Mouse (Mus musculus) inflammation-experienced regulatory T-cells, adult 6 months (primary cell): ENCODE results near the gene Fabp3. TPM values are rescaled to one million over a fixed set of nuclear protein-coding genes. Genes with fewer than 3 reads are reported as not detected.
A peak's percentile ranks its signal among the peaks of the same experiment; 100 is the strongest.

Experiments used
- ATAC-seq: one replicate; pipeline ENCODE4 v1.8.0; 2017
- polyA plus RNA-seq, 3 experiments: library from polyadenylated mRNA; unstranded; fragments of 100-300 nt; shearing (Covaris generic); gene quantifications; one replicate each; pipeline ENCODE4 v1.2.1; 2017

The Fabp3 gene
- polyA plus RNA-seq, 3 experiments from 2014 or later = 1.6 TPM; not detected in 2

GRCm38 (mm10) chr4:130295047-130295745 lies 13.2 kb upstream of the Fabp3 start:
- no peak for ATAC-seq

DNA sequence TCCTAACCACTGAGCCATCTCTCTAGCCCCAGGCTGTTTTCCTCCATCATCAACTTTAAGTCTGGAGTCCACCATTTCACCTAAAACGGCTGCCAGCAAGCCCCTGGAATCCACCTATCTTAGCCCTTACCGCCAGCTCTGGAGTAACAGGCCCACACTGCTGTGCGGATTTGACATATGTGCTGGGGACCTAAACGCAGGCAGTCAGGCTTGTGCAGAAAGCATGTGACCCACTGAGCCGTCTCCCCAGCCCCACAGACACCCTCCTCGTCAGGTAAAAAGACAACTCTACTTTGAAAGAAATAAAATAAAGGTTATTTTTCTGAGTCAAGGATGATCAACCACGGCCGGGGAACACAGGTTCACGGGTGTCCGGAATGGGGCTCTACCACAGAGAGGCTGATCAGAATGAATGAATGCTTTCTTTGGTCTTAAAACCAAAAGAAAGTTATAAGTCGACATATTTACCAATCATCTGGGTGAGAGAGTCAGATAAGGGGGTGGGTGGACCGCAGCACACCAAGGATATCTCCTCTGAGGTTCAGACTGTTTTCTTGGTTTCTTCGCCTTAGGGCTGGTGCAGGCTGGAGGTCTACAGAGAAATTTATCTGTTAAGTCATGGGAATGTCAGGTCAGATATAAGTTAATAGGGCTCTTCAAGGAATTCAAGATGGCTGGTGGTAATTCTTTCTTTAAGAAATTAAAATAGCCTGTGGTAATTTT lies 12.0 kb upstream of the Fabp3 start:
- ATAC-seq = no peak

- ATAC-seq = no peak
Measured at GRCm38 (mm10) chr4:130297123-130297529, 11.3 kb upstream of the Fabp3 start.

DNA sequence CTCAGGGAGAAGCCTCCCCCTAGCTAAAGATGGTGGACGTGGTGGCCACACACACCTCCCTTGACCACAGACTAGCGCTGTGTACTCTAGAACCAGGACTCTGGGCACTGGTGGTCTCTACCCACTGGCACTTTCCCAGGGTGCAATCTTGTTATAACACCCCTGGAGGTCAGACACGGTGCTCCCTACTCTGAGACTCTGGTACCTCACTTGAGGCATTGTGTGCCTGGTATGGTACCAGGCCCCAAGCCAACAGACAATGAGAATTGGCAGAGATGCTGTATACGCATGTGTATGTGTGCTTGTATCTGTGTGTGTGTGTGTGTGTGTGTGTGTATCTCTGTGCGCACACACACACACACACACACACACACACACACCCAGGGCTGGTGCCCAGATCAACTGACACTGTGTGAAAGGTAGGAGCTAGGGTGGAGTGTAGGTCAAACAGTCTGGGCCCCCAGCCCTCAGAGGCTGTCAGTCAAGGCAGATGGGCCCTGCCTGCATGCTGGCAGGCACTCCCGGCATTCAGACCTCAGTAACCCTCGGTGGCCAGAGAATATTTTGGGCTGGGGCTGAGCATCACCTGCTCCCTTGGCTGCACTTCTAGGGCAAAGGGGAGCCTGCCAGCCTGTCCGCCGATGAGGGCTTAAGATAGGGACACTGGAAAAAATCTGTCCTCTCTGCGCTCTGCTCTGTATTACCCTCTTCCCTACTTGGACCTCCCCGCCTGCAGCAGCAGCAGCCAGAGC lies 9.3 kb upstream of the Fabp3 start:
- no peak for ATAC-seq

GRCm38 (mm10) chr4:130299629-130300018 lies 8.8 kb upstream of the Fabp3 start:
- no peak for ATAC-seq

DNA sequence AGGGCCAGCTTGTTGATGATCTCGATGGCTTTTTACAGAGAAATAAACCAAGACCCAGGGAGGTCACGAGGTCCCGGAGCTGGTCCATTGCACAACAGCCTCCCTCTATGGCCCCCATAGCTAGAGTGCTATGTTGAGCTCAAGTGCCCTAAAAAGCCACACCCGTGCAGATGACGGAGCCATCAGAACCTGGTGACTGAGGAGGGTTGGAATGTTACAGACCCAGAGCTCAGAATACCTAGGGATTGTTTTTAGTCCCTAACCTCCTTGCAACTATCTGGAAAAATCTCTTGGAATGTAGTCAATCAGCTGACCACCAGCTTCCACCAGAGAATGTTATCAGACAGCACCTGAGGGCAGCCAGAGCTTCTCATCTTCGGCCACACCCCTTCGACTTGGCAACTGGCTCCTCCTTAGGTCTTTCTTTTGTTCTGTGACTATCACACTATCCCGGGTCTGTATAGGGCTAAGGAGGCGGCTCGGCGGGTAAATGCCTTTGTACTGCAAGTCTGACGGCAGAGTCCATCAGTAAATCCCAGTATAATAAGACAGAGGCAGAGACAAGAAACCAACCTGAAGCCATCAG lies 6.0 kb upstream of the Fabp3 start:
- ATAC-seq = no peak

GRCm38 (mm10) chr4:130304746-130305145 lies 3.6 kb upstream of the Fabp3 start:
- ATAC-seq = no peak

DNA sequence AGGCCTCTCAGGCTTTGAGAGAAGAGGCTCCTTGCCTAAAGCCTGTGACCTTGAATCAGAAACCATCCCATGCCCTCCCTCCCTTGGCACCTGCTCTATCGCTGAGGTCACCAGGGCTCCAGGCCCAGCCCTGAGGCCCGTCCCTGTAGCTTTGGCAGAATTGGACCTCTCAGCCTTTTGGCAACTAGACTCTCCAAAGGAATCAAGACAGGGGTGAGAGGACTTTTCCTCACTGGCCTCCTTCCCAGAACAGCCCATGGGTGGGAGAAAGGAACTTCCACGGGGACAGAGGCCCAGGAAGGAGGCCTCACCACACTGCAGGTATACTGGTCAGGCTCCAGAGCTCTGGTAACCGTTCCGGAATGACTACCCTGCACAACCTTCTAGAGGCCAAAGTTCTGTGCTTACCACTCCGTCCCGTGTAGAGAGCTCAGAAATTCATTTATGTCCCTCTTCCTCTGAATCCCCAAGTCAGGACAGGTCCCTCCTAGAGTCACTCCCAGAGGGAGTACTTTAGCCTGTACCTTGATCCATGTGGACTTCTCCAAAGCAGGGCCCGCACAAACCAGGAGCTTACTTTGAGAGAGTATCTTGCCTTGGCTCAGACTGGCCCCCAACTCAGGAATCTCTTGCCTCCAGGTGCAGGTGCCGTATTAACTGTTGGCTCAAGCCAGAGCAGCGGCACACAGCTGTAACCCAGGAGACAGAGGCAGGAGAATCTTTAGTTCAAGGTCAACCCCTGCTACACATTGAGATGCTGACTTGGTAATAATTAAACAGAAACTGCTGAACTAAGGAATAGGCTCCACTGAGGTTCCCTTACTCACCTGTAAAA lies 1.4 kb upstream of the Fabp3 start:
- ATAC-seq = no peak

DNA sequence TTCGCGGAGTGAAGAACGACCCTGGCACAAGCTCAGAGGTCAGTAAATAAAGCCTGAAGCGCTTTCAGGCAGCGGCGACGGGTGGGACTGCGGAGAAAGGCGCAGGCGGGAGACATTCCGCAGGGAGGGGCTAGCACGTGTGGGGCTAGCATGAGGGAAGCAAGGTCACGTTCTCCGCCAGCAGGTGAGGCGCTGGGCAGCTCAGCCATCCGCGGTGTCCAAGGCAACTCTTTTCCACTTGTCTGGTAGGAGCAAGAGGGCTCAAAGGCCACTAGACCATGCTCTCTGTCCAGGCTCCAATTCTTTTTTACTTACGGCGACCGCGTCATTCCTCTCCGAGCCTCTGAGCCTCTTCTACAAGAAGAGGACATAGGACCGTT lies 554 bp upstream of the Fabp3 start:
- no peak for ATAC-seq

GRCm38 (mm10) chr4:130309254-130309653 lies 859 bp downstream of the Fabp3 start:
- ATAC-seq = no peak

DNA sequence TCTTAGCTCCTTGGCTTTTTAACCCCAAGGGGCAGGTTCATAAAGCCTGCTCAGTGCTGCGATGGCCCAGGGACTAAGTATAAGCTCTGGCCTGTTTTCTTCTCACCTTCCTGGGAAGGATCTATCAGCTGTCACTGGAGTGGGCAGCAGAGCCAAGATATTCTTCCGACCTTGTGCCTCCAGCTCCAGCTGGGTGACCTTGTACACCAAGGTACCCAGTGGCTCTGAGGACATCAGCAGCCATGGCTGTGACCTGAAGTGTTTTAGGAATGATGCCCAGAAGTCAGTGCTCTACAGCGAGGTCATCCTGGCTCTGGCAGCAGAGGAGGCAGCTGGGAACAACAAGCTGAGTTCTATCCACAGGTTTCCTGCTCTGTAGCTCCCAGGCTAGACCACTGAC lies 4.1 kb downstream of the Fabp3 start:
- ATAC-seq = no peak

- ATAC-seq = no peak
Measured at GRCm38 (mm10) chr4:130313552-130313951, 5.2 kb downstream of the Fabp3 start.

DNA sequence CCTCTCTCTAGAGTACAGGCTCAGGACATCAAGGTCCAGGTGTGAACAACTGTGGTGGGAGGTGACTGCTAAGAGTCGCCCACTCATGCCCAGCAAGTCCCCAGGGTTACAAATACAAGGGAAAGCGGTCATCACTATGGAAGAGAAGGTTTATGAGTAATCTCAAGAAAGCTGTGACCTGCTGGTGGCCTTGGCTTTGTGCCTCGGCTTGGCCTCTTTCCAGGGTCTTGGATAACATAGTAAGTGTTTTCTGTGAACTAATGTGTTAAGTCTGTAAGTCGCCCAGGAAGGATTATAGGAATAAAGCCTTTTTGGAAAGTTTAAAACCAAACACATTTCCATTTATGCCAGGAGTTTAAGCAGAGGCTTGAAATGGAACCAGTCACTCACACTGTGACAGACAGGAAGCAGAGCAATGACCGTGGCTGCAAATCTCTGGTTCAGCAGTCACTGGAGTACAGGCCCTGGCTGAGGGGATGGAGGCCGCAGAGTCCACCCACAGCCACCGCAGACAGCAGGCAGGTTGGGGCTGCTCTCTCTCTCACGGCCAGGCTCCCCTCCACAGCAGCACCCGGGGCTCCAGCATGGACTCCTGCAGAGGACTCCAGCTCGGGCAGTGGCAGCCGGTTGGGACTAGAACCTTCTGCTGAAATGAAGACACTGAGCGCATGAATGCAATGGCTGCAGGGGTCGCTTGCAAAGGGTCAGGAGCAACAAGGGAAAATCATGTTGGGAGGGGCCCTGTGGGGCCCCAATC lies 7.6 kb downstream of the Fabp3 start:
- ATAC-seq = no peak

GRCm38 (mm10) chr4:130316691-130317090 lies 8.3 kb downstream of the Fabp3 start:
- peak; percentile 48 for ATAC-seq

DNA sequence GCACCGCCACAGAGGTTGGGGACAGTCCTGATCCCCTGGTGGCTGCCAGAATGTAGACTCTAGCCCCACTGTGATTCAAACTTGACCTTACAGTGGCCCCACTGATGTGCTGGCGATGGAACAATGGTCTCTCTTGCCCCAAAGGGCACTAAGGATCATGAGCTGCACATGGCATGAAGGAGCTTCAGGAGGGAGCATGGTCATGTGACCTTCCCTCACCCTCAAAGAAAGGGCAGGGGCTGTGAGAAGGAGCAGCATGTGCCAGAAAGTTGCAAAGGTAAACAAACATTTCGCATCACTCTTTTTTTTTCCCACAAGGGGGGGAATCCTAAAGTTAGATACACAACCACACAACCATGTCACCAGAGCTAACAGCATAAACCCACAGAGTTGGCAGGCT lies 9.7 kb downstream of the Fabp3 start:
- no peak for ATAC-seq

GRCm38 (mm10) chr4:130319564-130319963 lies 11.2 kb downstream of the Fabp3 start:
- no peak for ATAC-seq

- ATAC-seq = no peak
Measured at GRCm38 (mm10) chr4:130321640-130322039, 13.2 kb downstream of the Fabp3 start.

GRCm38 (mm10) chr4:130322567-130322966 lies 14.2 kb downstream of the Fabp3 start:
- no peak for ATAC-seq

GRCm38 (mm10) chr4:130323165-130323564 lies 14.8 kb downstream of the Fabp3 start:
- no peak for ATAC-seq

DNA sequence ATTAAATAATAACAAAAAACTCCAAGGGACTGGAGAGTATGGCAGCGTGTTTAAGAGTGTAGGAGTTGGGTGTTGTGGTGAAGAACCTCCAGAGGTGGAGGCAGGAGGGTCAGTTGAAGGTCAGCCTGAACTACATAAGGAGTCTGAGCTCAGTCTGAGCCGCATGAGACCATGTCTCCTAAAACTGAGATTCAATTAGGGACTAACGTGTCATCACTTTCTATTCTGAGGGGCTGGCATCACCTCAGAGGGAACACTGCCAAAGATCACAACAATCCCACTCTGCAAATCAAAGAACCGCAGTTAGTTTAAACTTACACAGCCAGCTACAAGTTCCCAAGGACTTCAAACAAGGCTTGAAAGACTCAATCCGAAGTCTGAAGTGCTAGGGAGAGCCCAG lies 15.2 kb downstream of the Fabp3 start:
- no peak for ATAC-seq

- no peak for ATAC-seq
Measured at GRCm38 (mm10) chr4:130325446-130325845, 17.1 kb downstream of the Fabp3 start.

GRCm38 (mm10) chr4:130327366-130327765 lies 19.0 kb downstream of the Fabp3 start:
- ATAC-seq = no peak
